Mouse (Mus musculus) liver, adult 2 months (tissue): ENCODE data around the gene Homer1. TPM values are rescaled to one million over a fixed set of nuclear protein-coding genes. Genes with fewer than 3 reads are reported as not detected.
A peak's percentile ranks its signal among the peaks of the same experiment; 100 is the strongest.

Experiments used
- DNase-seq: peaks from one replicate; pipeline ENCODE4 v3.0.0-alpha.2; 2011; ENCODE audit warnings: low read depth, low spot score; ENCODE audit errors: extremely low read depth
- H3K27ac ChIP-seq: fragments of 200-500 bp; replicated peaks from 2 replicates; pipeline ENCODE4 v1.5.1; 2012; ENCODE audit warnings: low read depth, mild to moderate bottlenecking, control low read depth, inconsistent platforms, low read length; ENCODE audit not compliant: insufficient read depth
- H3K27me3 ChIP-seq: fragments of 200-500 bp; 2 replicates; pipeline ENCODE4 v1.6.1; 2012; ENCODE audit warnings: mild to moderate bottlenecking, moderate library complexity, low read length, inconsistent platforms; ENCODE audit not compliant: control insufficient read depth, insufficient read depth
- H3K36me3 ChIP-seq: fragments of 200-500 bp; 2 replicates; pipeline ENCODE4 v1.6.1; 2012; ENCODE audit warnings: low read length, inconsistent platforms; ENCODE audit not compliant: control insufficient read depth, insufficient read depth
- H3K4me1 ChIP-seq: fragments of 200-500 bp; 2 replicates; pipeline ENCODE4 v1.6.1; 2011; ENCODE audit warnings: low read length; ENCODE audit not compliant: control insufficient read depth, insufficient read depth
- H3K4me3 ChIP-seq: fragments of 200-500 bp; 2 replicates; pipeline ENCODE4 v1.5.1; 2011; ENCODE audit warnings: low read depth, mild to moderate bottlenecking, control low read depth, low read length, moderate library complexity; ENCODE audit not compliant: insufficient read depth
- H3K79me2 ChIP-seq: fragments of 200-500 bp; 2 replicates; pipeline ENCODE4 v1.6.1; 2012; ENCODE audit warnings: inconsistent platforms, mild to moderate bottlenecking, low read length, moderate library complexity; ENCODE audit not compliant: control insufficient read depth, insufficient read depth
- H3K9ac ChIP-seq: fragments of 200-500 bp; 2 replicates; pipeline ENCODE4 v1.6.1; 2012; ENCODE audit warnings: low read depth, mild to moderate bottlenecking, control low read depth, inconsistent platforms, low read length
- CTCF ChIP-seq: fragments of 200-500 bp; IDR thresholded peaks from 2 replicates; pipeline ENCODE4 v1.5.1; 2011; ENCODE audit warnings: low read depth, low read length, control low read depth
- POLR2A ChIP-seq: fragments of 200-500 bp; IDR thresholded peaks from 2 replicates; pipeline ENCODE4 v1.6.1; 2011; ENCODE audit warnings: low read length, control low read depth; ENCODE audit not compliant: insufficient read depth; ENCODE audit errors: extremely low read depth
- WGBS: fragments of 180-500 bp; shearing (Covaris S2); methylation state at CpG from one replicate; pipeline ENCODE4 v1.1.7; 2018; 5-methylcytosine and 5-hydroxymethylcytosine counted together
- polyA plus RNA-seq: library from polyadenylated mRNA; depleted of rRNA; stranded (reverse); fragments of >200 nt; gene quantifications from 2 replicates; pipeline ENCODE4 v1.2.3, GENCODE M21; 2012; rRNA removed
- total RNA-seq: library from RNA; depleted of rRNA; stranded (reverse); fragments of >200 nt; gene quantifications from 2 replicates; pipeline ENCODE4 v1.2.3, GENCODE M21; 2014; rRNA removed

Gene Homer1
- total and polyA plus RNA-seq, 2 experiments, result 1.8 to 13.2 TPM

GRCm38 (mm10) chr13:93427920-93428876 is 128.8 kb downstream of the Homer1 start:
- no peak overlapping the region for H3K4me3 ChIP-seq
- H3K9ac ChIP-seq, result no peak overlapping the region
- peaks cover 12% of the 10 kb centered on the region for H3K36me3 ChIP-seq
- H3K79me2 ChIP-seq, result no peaks in the 10 kb centered on the region
- peak; percentile 99 for DNase-seq
- peaks cover 10% of the 10 kb centered on the region for H3K4me1 ChIP-seq
- TF ChIP-seq POLR2A (no peak), CTCF (no peak)
- 58% methylated on average over 5 of the region's 5 CpGs for WGBS
- peak overlapping the region; percentile 47; the same call in 1 of the 2 replicates for H3K27ac ChIP-seq
- H3K27me3 ChIP-seq, result no peaks in the 10 kb centered on the region

GRCm38 (mm10) chr13:93429205-93429604 is 129.8 kb downstream of the Homer1 start:
- Histone ChIP-seq H3K9ac (no peak overlapping the region), H3K79me2 (no peaks in the 10 kb centered on the region), H3K27ac (peak overlapping the region; percentile 82), H3K36me3 (peaks cover 19% of the 10 kb centered on the region), H3K4me3 (no peak overlapping the region), H3K4me1 (peaks cover 10% of the 10 kb centered on the region), H3K27me3 (no peaks in the 10 kb centered on the region)
- 16% methylated on average over 1 of the region's 1 CpGs for WGBS
- TF ChIP-seq CTCF (no peak), POLR2A (no peak)
- DNase-seq, result peak; percentile 78

DNA sequence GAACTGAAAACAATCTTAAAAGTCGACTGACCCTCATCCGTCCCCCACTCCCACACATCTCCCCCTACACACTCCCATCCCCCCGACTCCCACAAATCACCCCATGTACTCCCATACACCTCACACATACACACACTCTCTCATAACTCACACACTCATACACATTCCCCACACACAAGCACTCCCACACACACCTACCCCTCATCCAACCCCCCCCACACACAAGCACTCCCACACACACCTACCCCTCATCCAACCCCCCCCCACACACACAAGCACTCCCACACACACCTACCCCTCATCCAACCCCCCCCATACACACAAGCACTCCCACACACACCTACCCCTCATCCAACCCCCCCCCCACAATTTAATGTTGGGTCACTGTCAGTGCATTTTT is 140.7 kb downstream of the Homer1 start:
- Histone ChIP-seq H3K4me1 (peaks cover 2% of the 10 kb centered on the region), H3K27ac (no peak overlapping the region), H3K79me2 (no peaks in the 10 kb centered on the region; the same call in 1 of the 2 replicates), H3K36me3 (peaks cover 40% of the 10 kb centered on the region), H3K27me3 (no peaks in the 10 kb centered on the region), H3K9ac (no peak overlapping the region), H3K4me3 (no peak overlapping the region)
- DNase-seq, result no peak
- WGBS, result 98% methylated on average over 3 of the region's 3 CpGs
- no peak for TF ChIP-seq CTCF
- no peak for TF ChIP-seq POLR2A

DNA sequence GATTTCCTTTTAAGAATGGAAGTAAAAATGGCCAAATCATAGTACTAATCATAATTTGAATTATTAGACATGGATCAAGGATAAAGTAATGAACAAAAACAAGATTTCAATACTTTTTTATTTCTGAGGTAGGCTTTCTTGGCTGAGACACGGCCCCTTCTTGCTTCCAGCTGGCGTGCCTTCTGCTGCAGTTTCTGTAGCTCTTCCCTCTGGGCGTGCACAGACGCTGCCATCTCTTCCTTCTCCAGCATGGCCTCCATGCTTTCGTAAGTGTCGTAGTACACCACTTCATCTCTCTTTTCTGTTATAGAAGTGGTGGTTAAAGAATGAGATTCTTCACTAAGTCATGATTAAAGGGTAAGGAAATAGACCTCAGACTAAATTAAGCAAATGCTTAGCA is 153.8 kb downstream of the Homer1 start:
- no peak overlapping the region for H3K9ac ChIP-seq
- TF ChIP-seq CTCF (no peak), POLR2A (no peak)
- H3K79me2 ChIP-seq, result no peaks in the 10 kb centered on the region; the same call in 1 of the 2 replicates
- H3K36me3 ChIP-seq, result peaks cover 47% of the 10 kb centered on the region
- no peaks in the 10 kb centered on the region for H3K27me3 ChIP-seq
- DNase-seq, result no peak
- no peak overlapping the region for H3K4me3 ChIP-seq
- H3K4me1 ChIP-seq, result no peaks in the 10 kb centered on the region
- no peak overlapping the region for H3K27ac ChIP-seq
- WGBS, result 96% methylated on average over 6 of the region's 6 CpGs

Other genes starting within 250 kb of the Homer1 start
- gene Cmya5, start 154.9 kb upstream of the Homer1 start, total RNA-seq, result under 0.01 and 0.55 TPM in 2 replicates
- gene Cmya5, start 154.9 kb upstream of the Homer1 start, polyA plus RNA-seq, result 0.02 TPM in 1 of 2 replicates, not detected in the other
- 25.0 and 25.8 TPM in 2 replicates for gene Tent2, start 107.2 kb upstream of the Homer1 start, total RNA-seq
- gene Tent2, start 107.2 kb upstream of the Homer1 start, polyA plus RNA-seq, result 9.3 and 10.0 TPM in 2 replicates
- gene Jmy, start 200.2 kb downstream of the Homer1 start, total RNA-seq, result 7.1 and 9.1 TPM in 2 replicates
- gene Jmy, start 200.2 kb downstream of the Homer1 start, polyA plus RNA-seq, result 3.3 and 3.7 TPM in 2 replicates